Mouse (Mus musculus) granulocyte monocyte progenitor cell, adult 5-6 weeks (primary cell): Measurements from ENCODE around the gene Nenf. TPM values are rescaled to one million over a fixed set of nuclear protein-coding genes. Genes with fewer than 3 reads are reported as not detected.

Experiments
- ATAC-seq: replicated peaks from 2 replicates; pipeline ENCODE4 v1.8.0; 2016; ENCODE audit warnings: mild to moderate bottlenecking, moderate TSS enrichment, inconsistent platforms; ENCODE audit not compliant: poor library complexity, severe bottlenecking
- total RNA-seq, 2 experiments: library from RNA; stranded (forward) in 1 of 2; stranded (reverse) in 1 of 2; fragments of 200-712, 200-1000 nt in 1 of 2; fragments of >200 nt in 1 of 2; fragmentation: Nextera tagmentation in 1 of 2; gene quantifications; 2 replicates each; pipeline ENCODE4 v1.2.3; 2014 to 2017

Nenf gene
- total RNA-seq, 2 experiments from 2014 or later, result 9.8 to 36.7 TPM

GRCm38 (mm10) chr1:191324733-191325590 lies 7.0 kb upstream of the Nenf start:
- ATAC-seq, result no peak

- no peak for ATAC-seq
Measured at GRCm38 (mm10) chr1:191323381-191323780, 5.4 kb upstream of the Nenf start.

GRCm38 (mm10) chr1:191318686-191319085 lies 692 bp upstream of the Nenf start:
- no peak for ATAC-seq

- no peak for ATAC-seq
Measured at GRCm38 (mm10) chr1:191316818-191317217, 1.2 kb downstream of the Nenf start.

- peak; percentile 28 for ATAC-seq
Measured at GRCm38 (mm10) chr1:191313926-191314325, 4.1 kb downstream of the Nenf start.

GRCm38 (mm10) chr1:191313158-191313557 lies 4.8 kb downstream of the Nenf start:
- no peak for ATAC-seq

GRCm38 (mm10) chr1:191312513-191312941 lies 5.5 kb downstream of the Nenf start:
- ATAC-seq, result peak; percentile 88

GRCm38 (mm10) chr1:191311296-191311898 lies 6.6 kb downstream of the Nenf start:
- no peak for ATAC-seq

- no peak for ATAC-seq
Measured at GRCm38 (mm10) chr1:191307766-191308455, 10.1 kb downstream of the Nenf start.

GRCm38 (mm10) chr1:191306316-191306715 lies 11.7 kb downstream of the Nenf start:
- ATAC-seq, result 0 out of 2 replicates have a peak, but pooled peaks have one; percentile 17

GRCm38 (mm10) chr1:191305610-191306009 lies 12.4 kb downstream of the Nenf start:
- ATAC-seq, result peak; percentile 65; the same call in 1 of the 2 replicates

- ATAC-seq, result no peak
Measured at GRCm38 (mm10) chr1:191304216-191304615, 13.8 kb downstream of the Nenf start.

GRCm38 (mm10) chr1:191303736-191304135 lies 14.3 kb downstream of the Nenf start:
- ATAC-seq, result no peak

- ATAC-seq, result no peak
Measured at GRCm38 (mm10) chr1:191301903-191302302, 16.1 kb downstream of the Nenf start.

GRCm38 (mm10) chr1:191299215-191299942 lies 18.6 kb downstream of the Nenf start:
- no peak; the same call in 1 of the 2 replicates for ATAC-seq

- ATAC-seq, result no peak
Measured at GRCm38 (mm10) chr1:191298304-191298703, 19.7 kb downstream of the Nenf start.

GRCm38 (mm10) chr1:191296445-191296844 lies 21.5 kb downstream of the Nenf start:
- no peak for ATAC-seq

GRCm38 (mm10) chr1:191295784-191296183 lies 22.2 kb downstream of the Nenf start:
- no peak for ATAC-seq

GRCm38 (mm10) chr1:191293996-191294795 lies 23.8 kb downstream of the Nenf start:
- no peak for ATAC-seq
